Mouse (Mus musculus): ENCODE data around the gene Olfml2a. TPM values are rescaled to one million over a fixed set of nuclear protein-coding genes. Genes with fewer than 3 reads are reported as not detected.

Olfml2a gene
- polyA plus RNA-seq, 1 experiment from 2014 or later = 2.5 TPM

DNA sequence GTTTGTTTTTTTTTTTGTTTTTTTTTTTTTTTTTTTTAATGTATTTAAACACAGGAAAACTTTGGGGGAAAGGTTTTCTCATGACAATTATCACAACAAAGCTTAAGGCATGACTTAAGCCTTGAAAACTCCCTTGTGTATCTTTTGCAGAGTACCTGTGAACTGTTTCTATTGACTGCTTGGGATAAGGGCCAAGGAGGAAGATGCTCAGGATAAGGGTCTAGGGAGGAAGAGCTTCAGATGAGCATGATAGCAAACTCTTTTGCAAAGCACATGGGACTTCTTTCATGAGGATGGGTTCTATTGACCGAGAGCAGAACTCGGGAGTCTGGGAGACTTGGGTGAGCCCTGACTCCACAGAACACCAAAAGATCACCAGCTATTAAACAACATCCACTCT is 37.9 kb downstream of the Olfml2a start:
- no peak overlapping the region for H3K4me3 ChIP-seq (ENCODE audit: low read depth, low read length)
- no peak overlapping the region for H3K27ac ChIP-seq (ENCODE audit: low read depth, low read length)
- H3K36me3 ChIP-seq (ENCODE audit: control insufficient read depth, insufficient read depth, low read length) = no peaks in the 10 kb centered on the region
- no peaks in the 10 kb centered on the region for H3K27me3 ChIP-seq (ENCODE audit: control insufficient read depth, insufficient read depth, low read length)
- no peak for ATAC-seq (ENCODE audit: low FRiP score)
- no peaks in the 10 kb centered on the region for H3K9me3 ChIP-seq (ENCODE audit: control insufficient read depth, low read length)
- 100% methylated on average over 2 of the region's 2 CpGs for WGBS
- no peaks in the 10 kb centered on the region for H3K4me1 ChIP-seq (replicated peaks; ENCODE audit: control insufficient read depth, insufficient read depth, low read length)
- no peak for DNase-seq (ENCODE audit: low spot score)
- no peak overlapping the region for H3K4me2 ChIP-seq (replicated peaks; ENCODE audit: low read depth, low read length)
- no peak overlapping the region for H3K9ac ChIP-seq (ENCODE audit: low read depth, low read length)

DNA sequence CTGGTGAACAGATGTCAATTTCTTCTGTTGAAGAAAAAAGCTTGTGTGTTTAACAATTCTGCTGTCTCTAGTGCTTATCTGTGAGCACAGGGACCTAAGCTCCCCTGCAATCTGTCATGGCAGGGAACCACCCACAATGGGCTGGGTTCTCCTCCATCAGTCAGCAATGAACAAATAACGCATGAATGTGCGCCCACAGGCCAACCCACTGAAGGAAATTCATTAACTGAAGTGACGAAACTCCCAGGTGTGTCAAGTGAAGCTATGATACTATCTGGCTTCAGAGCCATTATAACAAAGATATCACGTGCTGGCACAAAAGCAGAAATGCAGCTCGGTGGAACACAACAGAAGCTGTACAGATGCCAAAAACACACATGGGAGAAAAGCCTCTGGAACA is 38.3 kb downstream of the Olfml2a start:
- 86% methylated on average over 5 of the region's 5 CpGs for WGBS
- DNase-seq (ENCODE audit: low spot score) (no peak), ATAC-seq (ENCODE audit: low FRiP score) (no peak)
- Histone ChIP-seq H3K27ac (ENCODE audit: low read depth, low read length) (no peak overlapping the region), H3K27me3 (ENCODE audit: control insufficient read depth, insufficient read depth, low read length) (no peaks in the 10 kb centered on the region), H3K9me3 (ENCODE audit: control insufficient read depth, low read length) (no peaks in the 10 kb centered on the region), H3K36me3 (ENCODE audit: control insufficient read depth, insufficient read depth, low read length) (no peaks in the 10 kb centered on the region), H3K4me1 (replicated peaks; ENCODE audit: control insufficient read depth, insufficient read depth, low read length) (no peaks in the 10 kb centered on the region), H3K9ac (ENCODE audit: low read depth, low read length) (no peak overlapping the region), H3K4me3 (ENCODE audit: low read depth, low read length) (no peak overlapping the region), H3K4me2 (replicated peaks; ENCODE audit: low read depth, low read length) (no peak overlapping the region)

DNA sequence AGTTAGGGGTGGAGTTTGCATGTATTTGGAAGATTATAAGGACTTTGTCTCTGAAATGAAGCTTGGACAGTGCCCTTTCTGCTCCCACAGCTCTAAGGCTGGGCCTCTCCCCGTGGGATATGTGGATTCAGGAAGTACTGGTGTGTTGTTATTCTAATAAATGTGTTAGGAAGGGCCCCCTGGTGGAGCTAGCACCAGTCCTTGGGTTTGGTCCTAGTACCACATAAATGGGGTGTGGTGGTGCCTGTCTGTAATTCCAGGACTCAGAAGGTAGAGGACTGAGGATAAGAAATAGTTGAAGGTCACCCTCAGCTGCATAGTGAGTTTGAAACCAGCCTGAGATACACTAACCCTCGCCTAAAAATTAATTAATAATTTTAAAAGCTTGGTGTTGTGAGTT is 41.4 kb downstream of the Olfml2a start:
- H3K36me3 ChIP-seq (ENCODE audit: control insufficient read depth, insufficient read depth, low read length) = no peaks in the 10 kb centered on the region
- 20% methylated on average over 2 of the region's 2 CpGs for WGBS
- no peaks in the 10 kb centered on the region for H3K9me3 ChIP-seq (ENCODE audit: control insufficient read depth, low read length)
- no peak overlapping the region for H3K4me2 ChIP-seq (replicated peaks; ENCODE audit: low read depth, low read length)
- H3K9ac ChIP-seq (ENCODE audit: low read depth, low read length) = no peak overlapping the region
- no peaks in the 10 kb centered on the region for H3K4me1 ChIP-seq (replicated peaks; ENCODE audit: control insufficient read depth, insufficient read depth, low read length)
- H3K27me3 ChIP-seq (ENCODE audit: control insufficient read depth, insufficient read depth, low read length) = no peaks in the 10 kb centered on the region
- no peak overlapping the region for H3K27ac ChIP-seq (ENCODE audit: low read depth, low read length)
- no peak overlapping the region for H3K4me3 ChIP-seq (ENCODE audit: low read depth, low read length)
- no peak for DNase-seq (ENCODE audit: low spot score)
- ATAC-seq (ENCODE audit: low FRiP score) = no peak

DNA sequence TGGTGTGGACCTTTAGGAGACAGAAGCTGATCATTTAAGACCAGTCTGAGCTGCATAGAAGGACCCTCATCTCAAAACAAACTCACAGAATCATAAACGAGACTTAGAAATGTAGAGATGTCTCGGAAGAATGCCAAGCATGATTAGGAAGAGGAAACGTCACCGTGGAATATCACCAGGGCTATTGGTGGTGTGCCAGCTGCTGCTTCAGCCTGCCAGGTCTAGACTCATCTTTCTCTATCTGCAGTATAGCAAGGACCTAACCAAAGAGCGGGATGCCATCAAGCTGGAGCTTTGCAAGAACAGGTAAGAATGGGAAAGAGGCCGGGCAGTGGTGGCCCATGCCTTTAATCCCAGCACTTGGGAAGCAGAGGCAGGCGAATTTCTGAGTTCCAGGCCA is 41.9 kb downstream of the Olfml2a start:
- no peaks in the 10 kb centered on the region for H3K4me1 ChIP-seq (replicated peaks; ENCODE audit: control insufficient read depth, insufficient read depth, low read length)
- no peaks in the 10 kb centered on the region for H3K9me3 ChIP-seq (ENCODE audit: control insufficient read depth, low read length)
- H3K9ac ChIP-seq (ENCODE audit: low read depth, low read length) = no peak overlapping the region
- H3K27me3 ChIP-seq (ENCODE audit: control insufficient read depth, insufficient read depth, low read length) = no peaks in the 10 kb centered on the region
- ATAC-seq (ENCODE audit: low FRiP score) = no peak
- no peak overlapping the region for H3K27ac ChIP-seq (ENCODE audit: low read depth, low read length)
- no peaks in the 10 kb centered on the region for H3K36me3 ChIP-seq (ENCODE audit: control insufficient read depth, insufficient read depth, low read length)
- no peak overlapping the region for H3K4me3 ChIP-seq (ENCODE audit: low read depth, low read length)
- DNase-seq (ENCODE audit: low spot score) = no peak
- 78% methylated on average over 7 of the region's 7 CpGs for WGBS
- H3K4me2 ChIP-seq (replicated peaks; ENCODE audit: low read depth, low read length) = no peak overlapping the region

DNA sequence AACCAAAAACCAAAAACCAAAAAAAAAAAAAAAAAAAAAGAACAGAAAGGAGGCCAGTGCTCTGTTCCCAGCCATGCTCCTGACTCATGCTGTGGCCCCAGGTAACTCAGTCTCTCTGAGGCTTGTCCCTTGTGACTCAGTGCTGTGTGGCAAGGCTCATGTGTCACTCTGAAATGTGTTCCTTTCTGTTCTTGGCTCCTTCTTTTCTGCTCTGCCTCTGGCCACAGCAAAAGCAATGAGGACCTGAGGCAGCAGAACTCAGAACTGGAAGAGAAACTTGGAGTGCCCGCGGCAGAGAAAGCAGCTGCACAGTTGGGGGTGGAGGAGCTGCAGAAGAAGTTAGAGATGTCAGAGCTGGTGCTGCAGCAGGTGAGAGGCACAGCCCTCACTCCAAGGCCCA is 42.4 kb downstream of the Olfml2a start:
- WGBS = 32% methylated on average over 2 of the region's 2 CpGs
- no peak for ATAC-seq (ENCODE audit: low FRiP score)
- Histone ChIP-seq H3K36me3 (ENCODE audit: control insufficient read depth, insufficient read depth, low read length) (no peaks in the 10 kb centered on the region), H3K9ac (ENCODE audit: low read depth, low read length) (no peak overlapping the region), H3K9me3 (ENCODE audit: control insufficient read depth, low read length) (no peaks in the 10 kb centered on the region), H3K4me2 (replicated peaks; ENCODE audit: low read depth, low read length) (no peak overlapping the region), H3K4me1 (replicated peaks; ENCODE audit: control insufficient read depth, insufficient read depth, low read length) (no peaks in the 10 kb centered on the region), H3K27me3 (ENCODE audit: control insufficient read depth, insufficient read depth, low read length) (no peaks in the 10 kb centered on the region), H3K27ac (ENCODE audit: low read depth, low read length) (no peak overlapping the region), H3K4me3 (ENCODE audit: low read depth, low read length) (no peak overlapping the region)
- no peak for DNase-seq (ENCODE audit: low spot score)

DNA sequence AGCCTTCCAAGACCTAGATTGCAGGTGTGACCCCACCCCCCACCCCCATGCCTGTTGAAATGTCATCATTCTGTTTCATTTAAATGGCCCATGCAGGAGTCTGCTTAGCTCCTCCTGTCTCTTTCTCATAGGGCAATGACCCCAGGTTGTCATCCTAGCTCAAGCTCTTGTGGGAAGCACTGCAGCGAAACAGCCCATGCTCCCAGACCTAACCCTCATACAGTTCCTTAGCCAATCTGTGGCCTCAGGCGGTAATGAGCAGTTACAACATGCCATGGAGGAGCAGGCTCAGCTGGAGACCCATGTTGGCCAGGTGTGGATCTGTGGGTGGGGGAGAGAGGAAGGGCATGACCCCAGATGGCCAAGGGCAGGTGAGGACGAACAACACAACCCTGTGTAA is 43.4 kb downstream of the Olfml2a start:
- H3K4me2 ChIP-seq (replicated peaks; ENCODE audit: low read depth, low read length) = no peak overlapping the region
- H3K4me1 ChIP-seq (replicated peaks; ENCODE audit: control insufficient read depth, insufficient read depth, low read length) = no peaks in the 10 kb centered on the region
- H3K4me3 ChIP-seq (ENCODE audit: low read depth, low read length) = no peak overlapping the region
- H3K27me3 ChIP-seq (ENCODE audit: control insufficient read depth, insufficient read depth, low read length) = no peaks in the 10 kb centered on the region
- H3K9me3 ChIP-seq (ENCODE audit: control insufficient read depth, low read length) = no peaks in the 10 kb centered on the region
- DNase-seq (ENCODE audit: low spot score) (no peak), ATAC-seq (ENCODE audit: low FRiP score) (no peak)
- H3K36me3 ChIP-seq (ENCODE audit: control insufficient read depth, insufficient read depth, low read length) = no peaks in the 10 kb centered on the region
- H3K9ac ChIP-seq (ENCODE audit: low read depth, low read length) = no peak overlapping the region
- 83% methylated on average over 3 of the region's 3 CpGs for WGBS
- no peak overlapping the region for H3K27ac ChIP-seq (ENCODE audit: low read depth, low read length)

DNA sequence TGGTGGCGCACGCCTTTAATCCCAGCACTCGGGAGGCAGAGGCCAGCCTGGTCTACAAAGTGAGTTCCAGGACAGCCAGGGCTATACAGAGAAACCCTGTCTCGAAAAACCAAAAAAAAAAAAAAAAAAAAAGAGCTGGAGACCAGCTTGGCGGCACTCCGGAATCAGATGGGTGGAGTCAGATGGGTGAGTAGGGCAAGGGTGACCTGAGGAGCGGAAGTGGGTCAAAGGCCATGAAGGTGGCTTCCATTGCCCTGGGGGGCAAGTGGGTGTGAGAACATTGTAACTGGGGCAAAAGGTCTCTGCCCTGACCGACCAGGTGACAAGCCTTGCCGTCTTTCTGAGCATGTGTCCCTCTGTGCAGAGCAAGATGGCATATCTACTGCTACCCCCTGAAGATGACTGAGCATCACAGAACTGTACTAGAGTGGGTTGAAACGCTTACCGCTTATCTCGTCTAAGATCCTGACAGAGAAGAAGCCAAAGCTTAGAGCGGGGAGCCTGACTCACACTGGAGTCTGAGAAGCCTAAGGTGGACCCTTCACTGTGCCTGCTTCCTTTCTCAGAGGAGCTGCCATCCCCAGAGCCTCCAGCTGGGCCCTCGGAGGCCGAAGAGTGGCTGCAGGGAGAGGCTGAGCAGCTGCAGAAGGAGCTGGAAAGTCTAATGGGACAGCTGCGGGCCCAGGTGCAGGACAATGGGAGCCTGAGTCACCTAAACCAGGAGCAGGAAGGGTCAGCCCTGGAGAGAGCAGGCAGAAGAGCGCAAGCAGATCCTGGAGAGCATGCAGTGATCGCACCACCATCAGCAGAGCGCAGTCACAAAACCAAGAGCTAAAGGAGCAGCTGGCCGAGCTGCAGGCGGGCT is 44.4 kb downstream of the Olfml2a start:
- ATAC-seq (ENCODE audit: low FRiP score) = no peak
- H3K4me2 ChIP-seq (replicated peaks; ENCODE audit: low read depth, low read length) = no peak overlapping the region
- DNase-seq (ENCODE audit: low spot score) = no peak
- no peaks in the 10 kb centered on the region for H3K4me1 ChIP-seq (replicated peaks; ENCODE audit: control insufficient read depth, insufficient read depth, low read length)
- no peaks in the 10 kb centered on the region for H3K9me3 ChIP-seq (ENCODE audit: control insufficient read depth, low read length)
- WGBS = 85% methylated on average over 21 of the region's 21 CpGs
- H3K27me3 ChIP-seq (ENCODE audit: control insufficient read depth, insufficient read depth, low read length) = no peaks in the 10 kb centered on the region
- no peak overlapping the region for H3K27ac ChIP-seq (ENCODE audit: low read depth, low read length)
- H3K36me3 ChIP-seq (ENCODE audit: control insufficient read depth, insufficient read depth, low read length) = no peaks in the 10 kb centered on the region
- no peak overlapping the region for H3K9ac ChIP-seq (ENCODE audit: low read depth, low read length)
- H3K4me3 ChIP-seq (ENCODE audit: low read depth, low read length) = no peak overlapping the region

DNA sequence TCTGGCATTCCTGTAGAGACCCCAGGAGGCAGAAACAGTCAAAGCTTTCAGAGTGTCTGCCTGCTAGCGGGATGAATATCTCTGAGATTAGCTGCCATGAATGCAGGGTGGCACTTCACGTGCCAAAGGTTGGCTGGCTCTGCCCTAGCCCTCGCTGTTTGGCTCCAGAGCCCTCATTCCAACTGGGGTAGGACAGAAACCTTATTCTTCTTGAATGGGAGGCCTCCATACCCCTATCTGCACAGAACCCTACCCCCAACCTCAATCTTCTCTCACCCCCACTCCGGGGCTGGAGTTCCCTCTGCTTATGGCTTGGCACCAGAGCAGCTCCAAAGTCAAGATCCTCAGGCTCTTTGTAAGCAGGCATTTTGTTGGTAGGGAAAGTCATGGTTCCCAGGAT is 46.1 kb downstream of the Olfml2a start:
- DNase-seq (ENCODE audit: low spot score) (no peak), ATAC-seq (ENCODE audit: low FRiP score) (no peak)
- no peaks in the 10 kb centered on the region for H3K9me3 ChIP-seq (ENCODE audit: control insufficient read depth, low read length)
- no peaks in the 10 kb centered on the region for H3K27me3 ChIP-seq (ENCODE audit: control insufficient read depth, insufficient read depth, low read length)
- H3K4me1 ChIP-seq (replicated peaks; ENCODE audit: control insufficient read depth, insufficient read depth, low read length) = no peaks in the 10 kb centered on the region
- no peak overlapping the region for H3K27ac ChIP-seq (ENCODE audit: low read depth, low read length)
- no peak overlapping the region for H3K4me2 ChIP-seq (replicated peaks; ENCODE audit: low read depth, low read length)
- H3K36me3 ChIP-seq (ENCODE audit: control insufficient read depth, insufficient read depth, low read length) = no peaks in the 10 kb centered on the region
- WGBS = 64% methylated on average over 4 of the region's 4 CpGs
- no peak overlapping the region for H3K9ac ChIP-seq (ENCODE audit: low read depth, low read length)
- no peak overlapping the region for H3K4me3 ChIP-seq (ENCODE audit: low read depth, low read length)

DNA sequence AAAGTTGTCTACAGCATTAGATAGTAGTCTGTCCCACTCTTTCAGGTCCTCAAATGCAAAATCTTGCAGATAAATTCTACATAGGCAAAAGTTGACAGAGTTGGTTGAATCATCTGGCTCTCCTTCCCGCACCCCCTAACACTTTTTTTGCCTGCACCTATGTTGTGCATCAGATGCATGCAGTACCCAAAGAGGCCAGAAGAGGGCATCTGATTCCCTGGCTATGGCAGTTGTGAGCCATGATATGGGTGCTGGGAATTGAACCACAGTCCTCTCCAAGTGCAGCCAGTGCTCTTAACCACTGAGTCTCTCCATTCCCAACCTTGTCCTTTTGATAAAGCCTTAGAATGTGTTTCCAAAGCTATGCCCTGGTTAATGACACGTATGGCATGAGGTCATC is 51.7 kb downstream of the Olfml2a start:
- Histone ChIP-seq H3K9me3 (ENCODE audit: control insufficient read depth, low read length) (no peaks in the 10 kb centered on the region), H3K4me1 (replicated peaks; ENCODE audit: control insufficient read depth, insufficient read depth, low read length) (no peaks in the 10 kb centered on the region), H3K4me2 (replicated peaks; ENCODE audit: low read depth, low read length) (no peak overlapping the region), H3K4me3 (ENCODE audit: low read depth, low read length) (no peak overlapping the region), H3K36me3 (ENCODE audit: control insufficient read depth, insufficient read depth, low read length) (no peaks in the 10 kb centered on the region), H3K27ac (ENCODE audit: low read depth, low read length) (no peak overlapping the region), H3K27me3 (ENCODE audit: control insufficient read depth, insufficient read depth, low read length) (no peaks in the 10 kb centered on the region), H3K9ac (ENCODE audit: low read depth, low read length) (no peak overlapping the region)
- DNase-seq (ENCODE audit: low spot score) (no peak), ATAC-seq (ENCODE audit: low FRiP score) (no peak)
- WGBS = 100% methylated on average over 2 of the region's 2 CpGs

Data from hindbrain, embryonic 11.5 days (tissue).